Mouse (Mus musculus): ENCODE measurements around the gene Ddx5. TPM values are rescaled to one million over a fixed set of nuclear protein-coding genes. Genes with fewer than 3 reads are reported as not detected.
A peak's percentile ranks its signal among the peaks of the same experiment; 100 is the strongest.

Gene Ddx5
- polyA plus RNA-seq, 1 experiment: 253 TPM

DNA sequence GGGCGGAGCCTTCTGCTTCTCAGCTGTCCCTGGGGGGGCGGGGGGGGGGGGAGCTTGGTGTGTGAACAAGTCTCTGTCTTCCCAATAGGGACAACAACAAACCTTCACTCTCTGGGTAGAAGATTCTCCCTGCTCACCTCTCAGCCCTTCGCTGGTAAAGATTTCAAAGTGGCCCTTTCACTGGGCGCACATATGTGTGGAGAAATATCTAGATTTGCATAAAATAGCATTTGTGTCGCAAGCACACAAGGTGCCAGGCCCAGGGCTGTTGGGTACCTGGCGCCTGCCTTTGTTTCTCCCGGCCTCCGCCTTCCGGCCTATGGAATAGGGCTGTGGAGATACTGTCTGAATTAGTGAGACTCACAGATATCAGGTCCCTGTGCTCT is 26.2 kb downstream of the Ddx5 start:
- Histone ChIP-seq H3K27ac (ENCODE audit: insufficient read depth, low read depth, low read length) (peak overlapping the region; percentile 7; the same call in 1 of the 2 replicates), H3K27me3 (replicated peaks; ENCODE audit: control insufficient read depth, insufficient read depth, low read length) (no peaks in the 10 kb centered on the region), H3K36me3 (ENCODE audit: control insufficient read depth, insufficient read depth, low read length) (peaks cover 3% of the 10 kb centered on the region), H3K4me1 (ENCODE audit: control insufficient read depth, insufficient read depth, low read length) (no peaks in the 10 kb centered on the region), H3K4me3 (ENCODE audit: insufficient read depth, low read depth, low read length) (no peak overlapping the region)
- no peak for TF ChIP-seq POLR2A (IDR thresholded peaks at IDR 0.05; ENCODE audit: low read depth, low read length)
- no peak for TF ChIP-seq CTCF (conservative IDR thresholded peaks at IDR 0.05; ENCODE audit: insufficient read depth, insufficient read length, low read depth, low read length)
- WGBS: 80% methylated on average over 9 of the region's 9 CpGs
- no peak for DNase-seq

DNA sequence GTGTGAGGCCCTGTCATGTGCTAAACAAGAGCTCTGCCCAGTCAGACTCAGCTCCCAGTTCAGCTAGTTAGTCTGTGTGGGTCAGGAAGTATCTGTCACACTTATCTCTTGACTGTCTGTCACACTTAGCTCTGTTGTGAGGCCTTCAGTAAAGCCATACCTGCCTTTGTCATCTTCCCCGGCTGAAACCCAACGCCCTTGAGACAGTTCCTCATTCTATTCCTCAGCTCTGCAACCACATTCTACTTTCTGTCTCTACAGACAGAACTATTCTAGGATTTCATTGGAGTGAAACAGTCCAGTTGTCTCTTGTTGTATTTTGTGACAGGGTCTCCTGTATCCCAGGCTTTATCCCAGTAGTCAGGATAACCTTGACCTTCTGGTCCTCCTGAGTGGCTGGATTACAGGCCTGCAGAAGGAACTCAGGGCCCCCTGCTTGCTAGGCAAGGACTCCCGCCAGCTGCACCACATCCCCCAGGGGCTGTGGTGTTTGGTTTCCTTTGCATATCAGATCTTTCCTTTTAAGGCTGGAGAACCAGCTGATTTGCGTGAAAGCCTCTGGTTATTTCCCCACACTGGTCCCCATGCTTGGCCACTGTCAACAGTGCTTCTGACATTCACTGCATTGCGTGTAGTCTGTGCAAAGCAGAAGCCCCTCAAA is 26.7 kb downstream of the Ddx5 start:
- Histone ChIP-seq H3K27ac (ENCODE audit: insufficient read depth, low read depth, low read length) (0 out of 2 replicates have a peak overlapping the region, but pooled peaks have one; percentile 9), H3K27me3 (replicated peaks; ENCODE audit: control insufficient read depth, insufficient read depth, low read length) (no peaks in the 10 kb centered on the region), H3K4me1 (ENCODE audit: control insufficient read depth, insufficient read depth, low read length) (no peaks in the 10 kb centered on the region), H3K36me3 (ENCODE audit: control insufficient read depth, insufficient read depth, low read length) (peaks cover 3% of the 10 kb centered on the region), H3K4me3 (ENCODE audit: insufficient read depth, low read depth, low read length) (no peak overlapping the region)
- TF ChIP-seq POLR2A (IDR thresholded peaks at IDR 0.05; ENCODE audit: low read depth, low read length) (no peak), CTCF (conservative IDR thresholded peaks at IDR 0.05; ENCODE audit: insufficient read depth, insufficient read length, low read depth, low read length) (no peak)
- peak; percentile 41 for DNase-seq
- 51% methylated on average over 5 of the region's 5 CpGs for WGBS

DNA sequence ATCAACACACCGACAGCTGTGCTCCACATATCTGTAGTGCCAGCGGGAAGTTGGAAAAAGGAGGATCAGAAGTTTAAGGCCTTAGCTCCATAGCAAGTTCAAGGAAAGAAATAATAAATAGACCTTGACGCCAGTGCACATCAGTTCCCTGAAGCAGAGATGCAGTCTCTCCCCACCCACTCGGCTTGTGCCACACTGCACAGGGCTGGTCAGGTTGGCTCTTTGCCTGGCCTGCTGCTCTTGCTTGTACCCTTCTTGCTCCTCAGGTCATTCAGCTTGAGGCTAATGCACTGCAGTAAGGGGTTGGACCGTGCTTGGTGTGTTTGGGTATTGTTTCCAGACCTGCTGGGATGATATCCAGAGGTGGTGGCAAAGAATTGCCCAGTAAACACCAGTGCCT is 28.5 kb downstream of the Ddx5 start:
- H3K27ac ChIP-seq (ENCODE audit: insufficient read depth, low read depth, low read length): no peak overlapping the region
- no peak for TF ChIP-seq POLR2A (IDR thresholded peaks at IDR 0.05; ENCODE audit: low read depth, low read length)
- no peak for TF ChIP-seq CTCF (conservative IDR thresholded peaks at IDR 0.05; ENCODE audit: insufficient read depth, insufficient read length, low read depth, low read length)

DNA sequence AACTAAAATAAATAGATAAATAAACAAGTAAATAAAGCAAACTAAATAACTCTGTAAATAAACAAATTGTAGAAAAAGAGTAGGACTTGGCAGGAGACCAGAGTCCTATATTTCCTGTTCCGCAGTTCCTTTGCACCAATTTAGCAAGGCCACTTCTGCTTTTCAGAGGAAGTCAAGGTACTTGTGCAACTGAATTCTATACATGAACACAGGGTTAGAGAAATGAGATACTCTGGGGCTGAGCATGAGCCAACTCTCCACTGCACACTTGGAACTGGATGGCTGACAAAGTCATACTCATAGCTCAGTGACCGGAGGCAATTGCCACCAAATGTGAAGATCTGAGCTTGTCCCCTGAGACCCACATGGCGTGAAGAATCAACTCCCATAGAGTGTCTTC is 30.0 kb downstream of the Ddx5 start:
- DNase-seq: no peak
- H3K27ac ChIP-seq (ENCODE audit: insufficient read depth, low read depth, low read length): no peak overlapping the region
- TF ChIP-seq CTCF (conservative IDR thresholded peaks at IDR 0.05; ENCODE audit: insufficient read depth, insufficient read length, low read depth, low read length): no peak
- no peak for TF ChIP-seq POLR2A (IDR thresholded peaks at IDR 0.05; ENCODE audit: low read depth, low read length)

More for the DNA sequence above, 28.5 kb downstream of the Ddx5 start:
- H3K36me3 ChIP-seq (ENCODE audit: control insufficient read depth, insufficient read depth, low read length): no peaks in the 10 kb centered on the region
- 91% methylated on average over 5 of the region's 5 CpGs for WGBS
- no peaks in the 10 kb centered on the region for H3K4me1 ChIP-seq (ENCODE audit: control insufficient read depth, insufficient read depth, low read length)
- H3K27me3 ChIP-seq (replicated peaks; ENCODE audit: control insufficient read depth, insufficient read depth, low read length): no peaks in the 10 kb centered on the region
- no peak overlapping the region for H3K4me3 ChIP-seq (ENCODE audit: insufficient read depth, low read depth, low read length)
- no peak for DNase-seq

DNA sequence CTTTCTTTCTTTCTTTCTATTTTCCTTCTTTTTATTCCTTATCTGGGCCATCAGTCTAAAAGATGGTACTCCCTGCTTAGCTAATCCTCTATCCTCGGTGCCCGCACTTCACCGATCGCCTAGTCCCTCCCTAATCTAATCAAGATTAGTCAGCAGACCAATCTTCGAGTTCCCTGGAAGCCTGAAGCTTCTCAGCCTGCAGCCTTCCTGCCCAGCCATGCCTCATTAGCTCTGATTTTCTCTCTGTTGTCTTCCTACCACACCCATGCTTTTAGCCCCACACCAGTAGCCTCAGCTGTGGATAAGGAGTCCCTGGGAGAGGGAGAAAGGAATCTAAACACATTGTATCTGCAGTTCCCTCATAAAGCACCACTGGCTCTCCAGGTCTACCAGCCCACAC is 33.4 kb downstream of the Ddx5 start:
- Histone ChIP-seq H3K27me3 (replicated peaks; ENCODE audit: control insufficient read depth, insufficient read depth, low read length) (no peaks in the 10 kb centered on the region), H3K36me3 (ENCODE audit: control insufficient read depth, insufficient read depth, low read length) (no peaks in the 10 kb centered on the region), H3K4me1 (ENCODE audit: control insufficient read depth, insufficient read depth, low read length) (no peaks in the 10 kb centered on the region), H3K27ac (ENCODE audit: insufficient read depth, low read depth, low read length) (no peak overlapping the region), H3K4me3 (ENCODE audit: insufficient read depth, low read depth, low read length) (no peak overlapping the region)
- WGBS: 48% methylated on average over 5 of the region's 5 CpGs
- DNase-seq: no peak
- no peak for TF ChIP-seq POLR2A (IDR thresholded peaks at IDR 0.05; ENCODE audit: low read depth, low read length)
- TF ChIP-seq CTCF (conservative IDR thresholded peaks at IDR 0.05; ENCODE audit: insufficient read depth, insufficient read length, low read depth, low read length): no peak

More for the DNA sequence above, 30.0 kb downstream of the Ddx5 start:
- 94% methylated on average over 3 of the region's 3 CpGs for WGBS
- Histone ChIP-seq H3K4me1 (ENCODE audit: control insufficient read depth, insufficient read depth, low read length) (no peaks in the 10 kb centered on the region), H3K4me3 (ENCODE audit: insufficient read depth, low read depth, low read length) (no peak overlapping the region), H3K36me3 (ENCODE audit: control insufficient read depth, insufficient read depth, low read length) (no peaks in the 10 kb centered on the region), H3K27me3 (replicated peaks; ENCODE audit: control insufficient read depth, insufficient read depth, low read length) (no peaks in the 10 kb centered on the region)

DNA sequence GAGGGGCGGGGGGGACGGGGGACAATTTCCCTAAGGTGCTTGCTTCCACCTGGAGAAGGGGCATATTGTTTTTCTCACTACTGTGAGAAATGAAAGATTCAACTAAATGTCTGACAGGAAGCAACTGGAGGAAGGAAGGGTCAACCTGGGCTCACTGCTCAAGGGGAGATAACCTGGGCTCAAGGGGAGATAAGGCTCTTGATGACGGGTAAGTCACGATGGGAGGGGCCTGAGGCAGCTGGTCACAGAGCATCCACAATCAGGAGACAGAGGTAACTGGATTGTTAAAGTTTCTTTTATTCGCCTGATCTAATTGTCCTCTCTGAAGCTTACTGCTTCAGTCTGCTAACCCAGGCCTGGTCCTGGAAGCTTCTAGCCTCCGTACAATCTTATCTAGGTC is 35.7 kb downstream of the Ddx5 start:
- DNase-seq: no peak
- no peaks in the 10 kb centered on the region for H3K36me3 ChIP-seq (ENCODE audit: control insufficient read depth, insufficient read depth, low read length)
- H3K4me3 ChIP-seq (ENCODE audit: insufficient read depth, low read depth, low read length): no peak overlapping the region
- H3K27ac ChIP-seq (ENCODE audit: insufficient read depth, low read depth, low read length): no peak overlapping the region
- no peaks in the 10 kb centered on the region for H3K27me3 ChIP-seq (replicated peaks; ENCODE audit: control insufficient read depth, insufficient read depth, low read length)
- 89% methylated on average over 6 of the region's 6 CpGs for WGBS
- no peak for TF ChIP-seq POLR2A (IDR thresholded peaks at IDR 0.05; ENCODE audit: low read depth, low read length)
- TF ChIP-seq CTCF (conservative IDR thresholded peaks at IDR 0.05; ENCODE audit: insufficient read depth, insufficient read length, low read depth, low read length): no peak
- H3K4me1 ChIP-seq (ENCODE audit: control insufficient read depth, insufficient read depth, low read length): no peaks in the 10 kb centered on the region

DNA sequence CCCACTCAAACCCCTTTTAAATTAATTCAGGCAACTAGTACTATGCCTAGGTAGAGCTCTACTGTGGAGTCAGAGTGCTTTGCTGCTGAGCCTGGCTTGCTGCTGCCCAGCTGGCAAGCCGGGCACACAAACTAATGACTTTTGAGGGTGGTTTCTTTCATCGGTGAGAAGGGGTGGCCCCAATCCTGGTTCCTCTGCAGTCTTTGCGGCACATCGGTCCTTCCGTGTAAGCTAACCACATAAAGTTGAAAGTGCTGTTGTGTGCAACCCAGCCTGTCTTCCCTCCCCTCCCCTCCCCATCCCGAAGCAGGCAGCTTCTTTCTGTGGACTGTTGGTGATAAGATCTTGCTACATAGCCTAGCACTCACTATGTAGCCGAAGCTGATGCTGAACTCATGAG is 36.9 kb downstream of the Ddx5 start:
- Histone ChIP-seq H3K27me3 (replicated peaks; ENCODE audit: control insufficient read depth, insufficient read depth, low read length) (no peaks in the 10 kb centered on the region), H3K4me1 (ENCODE audit: control insufficient read depth, insufficient read depth, low read length) (no peaks in the 10 kb centered on the region), H3K4me3 (ENCODE audit: insufficient read depth, low read depth, low read length) (no peak overlapping the region), H3K27ac (ENCODE audit: insufficient read depth, low read depth, low read length) (no peak overlapping the region), H3K36me3 (ENCODE audit: control insufficient read depth, insufficient read depth, low read length) (no peaks in the 10 kb centered on the region)
- WGBS: 75% methylated on average over 7 of the region's 7 CpGs
- TF ChIP-seq CTCF (conservative IDR thresholded peaks at IDR 0.05; ENCODE audit: insufficient read depth, insufficient read length, low read depth, low read length) (no peak), POLR2A (IDR thresholded peaks at IDR 0.05; ENCODE audit: low read depth, low read length) (no peak)
- no peak for DNase-seq

All from kidney, adult 2 months (tissue).